Mouse (Mus musculus) left cerebral cortex, postnatal 25 days (tissue): ENCODE results near the gene Tbr1. TPM values are rescaled to one million over a fixed set of nuclear protein-coding genes. Genes with fewer than 3 reads are reported as not detected.

ENCODE experiments used
- DNase-seq, 2 experiments: peaks; one replicate each; pipeline ENCODE4 v3.0.0; 2022; ENCODE audit warnings: low spot score in 2 of 2, mixed read lengths in 1 of 2
- intact Hi-C: fragments of 180-260 bp; cut with DNase I; formaldehyde crosslinking; loops from one replicate; pipeline ENCODE4 v1.15.1; 2025
- microRNA-seq, 2 experiments: library from miRNA; unstranded; fragments of <30 nt; microRNA quantifications; one replicate each; pipeline ENCODE4 v1.2.0; 2022
- total RNA-seq, 2 experiments: library from RNA; stranded (reverse); gene quantifications; 2 replicates each; pipeline ENCODE4 v1.2.3; 2021

Tbr1 gene
- total RNA-seq, 2 experiments from 2014 or later: 111 to 119 TPM

DNA sequence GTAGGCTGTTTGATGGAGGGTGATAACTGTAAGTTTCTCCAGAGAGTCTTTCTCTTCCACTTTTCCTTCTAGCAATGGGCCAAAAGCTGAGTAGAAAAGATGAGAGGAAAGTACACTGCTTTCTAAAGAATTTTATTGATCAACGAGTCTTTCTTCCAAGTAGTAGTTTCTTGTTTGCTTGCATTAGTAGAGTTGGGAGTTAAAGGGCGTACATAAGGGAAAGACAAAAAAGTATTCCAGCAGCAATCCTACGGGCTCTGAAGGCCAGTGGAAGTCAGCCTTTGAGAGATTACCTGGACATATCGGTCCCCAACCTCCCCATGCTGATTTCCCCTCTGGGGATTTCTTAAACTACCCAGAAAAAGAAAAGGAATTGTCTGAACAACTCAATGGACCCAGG is 8.0 kb downstream of the Tbr1 start:
- intact Hi-C loops: loop anchor here (5.0 to 10.0 kb wide), 2 partner anchors 98 to 704 kb away; partner anchors contain the start of gene Psmd14

DNA sequence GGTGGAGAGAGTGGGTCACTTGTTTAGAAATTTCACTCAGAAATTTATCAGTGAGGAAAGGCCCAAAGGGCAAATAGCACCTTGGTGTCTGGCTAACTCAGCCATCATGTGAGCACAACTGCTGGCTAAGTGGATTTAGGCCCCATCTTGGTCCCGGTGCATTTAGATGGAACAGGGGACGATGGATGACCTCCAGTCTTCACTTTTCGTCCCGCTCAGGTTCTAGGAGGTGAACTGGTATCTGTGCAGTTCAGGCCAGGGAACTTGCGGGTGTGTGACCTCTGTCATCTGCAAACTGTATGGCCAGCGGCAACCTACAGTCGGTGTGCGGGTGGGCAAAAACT is 8.4 kb downstream of the Tbr1 start:
- DNase-seq: no peak
- intact Hi-C loops: loop anchor here (5.0 to 10.0 kb wide), 2 partner anchors 99 to 704 kb away; partner anchors contain the start of gene Psmd14

More for the DNA sequence above, 8.0 kb downstream of the Tbr1 start:
- peak in 1 of 2 experiments; percentile 44 for DNase-seq

DNA sequence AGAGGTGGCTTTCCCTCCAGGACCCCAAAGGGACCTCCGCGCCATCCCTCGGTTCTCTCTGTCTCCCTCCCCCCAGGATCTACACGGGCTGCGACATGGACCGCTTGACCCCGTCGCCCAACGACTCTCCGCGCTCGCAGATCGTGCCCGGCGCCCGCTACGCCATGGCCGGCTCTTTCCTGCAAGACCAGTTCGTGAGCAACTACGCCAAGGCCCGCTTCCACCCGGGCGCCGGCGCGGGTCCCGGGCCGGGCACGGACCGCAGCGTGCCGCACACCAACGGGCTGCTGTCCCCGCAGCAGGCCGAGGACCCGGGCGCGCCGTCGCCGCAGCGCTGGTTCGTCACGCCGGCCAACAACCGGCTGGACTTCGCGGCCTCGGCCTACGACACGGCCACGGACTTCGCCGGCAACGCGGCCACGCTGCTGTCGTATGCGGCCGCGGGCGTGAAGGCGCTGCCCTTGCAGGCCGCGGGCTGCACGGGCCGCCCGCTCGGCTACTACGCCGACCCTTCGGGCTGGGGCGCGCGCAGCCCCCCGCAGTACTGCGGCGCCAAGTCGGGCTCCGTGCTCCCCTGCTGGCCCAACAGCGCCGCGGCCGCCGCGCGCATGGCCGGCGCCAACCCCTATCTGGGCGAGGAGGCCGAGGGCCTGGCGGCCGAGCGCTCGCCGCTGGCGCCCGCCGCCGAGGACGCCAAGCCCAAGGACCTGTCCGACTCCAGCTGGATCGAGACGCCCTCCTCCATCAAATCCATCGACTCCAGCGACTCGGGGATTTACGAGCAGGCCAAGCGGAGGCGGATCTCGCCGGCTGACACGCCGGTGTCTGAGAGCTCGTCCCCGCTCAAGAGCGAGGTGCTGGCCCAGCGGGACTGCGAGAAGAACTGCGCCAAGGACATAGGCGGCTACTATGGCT is 9.0 kb downstream of the Tbr1 start:
- intact Hi-C loops: loop anchor here (5.0 to 10.0 kb wide), 2 partner anchors 99 to 703 kb away; partner anchors contain the start of gene Psmd14
- peak in 1 of 2 experiments; percentile 40 for DNase-seq

DNA sequence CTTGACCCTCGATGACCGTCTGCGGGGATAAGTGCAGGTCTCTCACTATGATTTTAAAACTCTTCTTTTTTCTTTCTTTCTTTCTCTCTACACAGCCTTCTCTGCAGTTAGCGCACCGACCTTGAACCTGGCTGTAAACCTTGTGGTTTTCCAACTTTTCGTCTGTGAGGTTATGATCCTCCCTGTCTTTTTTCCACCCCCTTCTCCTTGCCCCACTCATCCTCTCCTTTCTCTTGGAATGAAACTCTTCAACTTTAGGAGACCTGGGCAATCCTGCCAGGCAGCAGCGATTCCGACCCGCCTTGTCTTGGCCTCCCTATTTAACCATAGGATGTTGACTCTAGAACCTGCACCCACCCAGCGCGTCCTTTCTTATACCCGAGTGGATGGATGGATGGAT is 9.8 kb downstream of the Tbr1 start:
- intact Hi-C loops: loop anchor here (5.0 to 10.0 kb wide), 2 partner anchors 100 to 702 kb away; partner anchors contain the start of gene Psmd14
- DNase-seq: no peak

DNA sequence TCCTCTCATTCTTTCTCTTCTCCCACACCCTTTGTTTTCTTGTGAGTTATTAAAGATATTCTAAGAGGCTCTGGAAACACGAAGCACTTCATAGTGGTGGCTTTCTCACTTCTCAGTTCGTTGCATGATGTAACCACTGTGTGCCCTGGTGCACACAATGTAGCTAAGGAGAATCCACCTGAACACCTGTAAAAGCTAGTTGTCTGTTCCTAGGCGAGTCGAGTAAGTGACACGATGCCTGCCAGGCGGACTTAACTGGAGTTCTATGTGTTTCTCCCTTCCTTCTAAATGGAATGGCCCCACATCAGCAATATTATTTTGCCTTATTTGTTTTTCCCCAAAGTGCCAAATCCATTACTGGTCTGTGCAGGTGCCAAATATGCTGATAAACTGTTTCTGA is 10.4 kb downstream of the Tbr1 start:
- intact Hi-C loops: loop anchor here (5.0 to 10.0 kb wide), 2 partner anchors 101 to 702 kb away; partner anchors contain the start of gene Psmd14
- peak in 1 of 2 experiments; percentile 34 for DNase-seq

DNA sequence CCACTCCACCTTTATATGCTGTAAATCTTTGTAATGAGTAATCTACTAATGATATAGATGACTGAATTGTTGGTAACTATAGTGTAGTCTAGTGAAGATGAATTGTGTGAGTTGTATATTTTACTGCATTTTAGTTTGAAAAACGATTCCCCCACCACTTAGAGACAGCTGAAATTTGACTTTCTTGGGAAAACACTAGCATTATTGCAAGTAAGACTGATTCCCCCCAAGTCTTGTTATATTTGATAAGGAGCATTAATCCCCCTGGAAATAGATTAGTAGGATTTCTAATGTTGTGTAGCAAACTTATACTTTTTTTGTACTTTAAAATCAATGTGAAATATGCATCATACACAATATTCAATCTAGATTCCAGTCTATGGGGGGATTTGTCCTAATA is 10.8 kb downstream of the Tbr1 start:
- intact Hi-C loops: loop anchor here (5.0 to 10.0 kb wide), 2 partner anchors 101 to 701 kb away; partner anchors contain the start of gene Psmd14
- DNase-seq: no peak

DNA sequence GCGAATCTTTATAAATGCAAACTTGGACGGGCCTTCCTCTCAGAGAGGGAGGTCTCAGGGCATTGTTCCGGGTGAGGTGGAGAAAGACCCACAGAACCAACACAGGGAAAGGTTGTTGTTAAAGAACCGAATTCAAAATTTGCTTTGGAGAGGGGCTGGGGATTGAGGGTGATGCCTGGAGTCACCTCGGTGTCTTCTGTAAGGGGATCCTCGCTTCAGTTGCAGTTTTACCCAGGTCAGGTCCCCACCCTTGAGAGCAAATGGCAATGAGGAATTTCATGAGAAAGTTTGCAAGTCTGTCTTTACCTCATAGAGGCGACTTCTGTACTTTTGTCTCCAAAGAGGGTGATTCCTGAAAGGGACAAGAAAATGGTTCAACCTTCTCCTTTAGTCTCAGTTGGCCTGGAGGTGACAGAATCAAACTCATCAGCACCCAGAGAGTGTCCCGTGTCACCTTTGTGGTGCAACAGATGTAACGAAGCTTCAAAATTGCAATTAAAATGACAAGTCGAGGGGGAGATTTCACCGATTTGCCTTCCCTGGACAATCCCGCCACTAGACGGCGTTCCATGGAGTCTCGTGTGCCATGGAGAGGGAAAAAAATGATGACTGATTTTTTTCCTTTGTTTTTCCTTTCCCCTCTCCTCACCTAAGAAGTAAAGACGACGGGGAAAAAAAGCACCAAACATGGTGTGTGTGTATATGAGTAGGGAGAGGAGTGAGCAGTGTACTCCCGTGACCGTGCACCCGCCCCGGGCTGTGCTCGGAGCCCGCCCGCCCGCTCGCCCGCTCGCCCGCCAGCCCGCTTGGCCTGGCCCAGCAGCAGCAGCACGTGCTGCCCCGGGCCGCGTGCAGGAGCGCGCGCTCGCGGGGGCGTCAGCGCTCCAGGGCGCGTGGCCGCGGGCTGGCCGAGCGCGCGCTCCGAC is 12.1 kb downstream of the Tbr1 start:
- DNase-seq: peak in 1 of 2 experiments; percentile 40
- intact Hi-C loops: loop anchor here (1.0 to 10.0 kb wide), 5 partner anchors 103 to 812 kb away; partner anchors contain the start of gene Psmd14

DNA sequence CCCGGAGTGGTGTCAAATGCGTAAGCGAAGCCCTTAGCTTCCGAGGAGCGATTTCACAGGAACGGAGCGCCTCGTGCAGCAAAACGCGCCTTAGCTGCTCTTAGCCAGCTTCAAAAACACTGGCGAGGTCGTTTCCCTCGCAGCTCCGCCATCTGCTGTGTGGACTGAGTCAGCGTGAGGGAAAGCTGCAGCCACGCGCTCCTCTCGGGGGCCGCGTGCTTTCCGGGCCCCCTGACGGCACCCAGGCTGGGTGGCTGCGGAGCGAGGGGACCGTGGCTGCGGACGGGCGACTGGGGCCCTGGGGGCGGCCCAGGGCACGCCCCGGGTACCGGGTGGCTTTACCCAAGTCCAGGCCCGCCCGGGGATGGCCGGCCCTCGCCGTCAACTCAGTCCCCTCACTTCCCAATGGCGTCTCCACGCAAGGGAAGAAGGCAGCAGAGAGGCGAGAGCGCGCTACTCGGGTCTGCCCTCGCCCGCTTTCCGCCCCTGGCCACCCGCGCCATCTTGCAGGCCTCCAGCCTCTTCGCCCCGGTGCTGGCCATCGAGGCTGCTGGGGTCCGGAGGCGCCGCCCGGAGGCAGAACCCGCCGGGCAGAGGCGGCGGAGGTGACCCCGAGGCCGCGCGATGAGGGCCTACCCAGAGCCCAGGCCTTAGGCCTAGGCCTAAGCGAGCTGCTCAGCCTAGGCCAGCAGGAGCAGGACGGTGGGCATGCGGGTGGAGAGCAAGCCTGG is 13.0 kb downstream of the Tbr1 start:
- intact Hi-C loops: loop anchor here (2.0 to 10.0 kb wide), 3 partner anchors 152 to 811 kb away; no protein-coding TSS in a partner anchor
- DNase-seq: peak in 1 of 2 experiments; percentile 75

DNA sequence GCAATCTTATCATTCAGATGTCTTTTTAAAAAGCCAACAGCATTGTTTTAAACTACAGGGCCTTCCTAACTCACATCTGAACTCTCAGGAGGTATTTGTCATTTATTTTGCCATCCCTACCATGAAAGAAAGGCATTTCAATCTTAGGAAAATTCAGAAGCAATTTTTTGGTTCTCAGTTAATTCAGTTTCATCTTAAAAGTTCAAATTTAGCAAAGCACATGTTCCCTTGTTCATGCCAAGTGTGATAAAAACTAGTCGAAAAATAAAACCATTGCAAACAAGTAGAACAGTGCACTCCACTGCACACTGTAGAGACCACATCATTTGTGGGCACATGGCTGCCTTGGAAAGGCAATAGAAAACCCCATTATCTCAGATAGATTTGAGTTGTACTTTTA is 15.5 kb downstream of the Tbr1 start:
- intact Hi-C loops: loop anchor here (5.0 to 10.0 kb wide), 2 partner anchors 149 to 697 kb away; no protein-coding TSS in a partner anchor
- DNase-seq: peak in 1 of 2 experiments; percentile 52

DNA sequence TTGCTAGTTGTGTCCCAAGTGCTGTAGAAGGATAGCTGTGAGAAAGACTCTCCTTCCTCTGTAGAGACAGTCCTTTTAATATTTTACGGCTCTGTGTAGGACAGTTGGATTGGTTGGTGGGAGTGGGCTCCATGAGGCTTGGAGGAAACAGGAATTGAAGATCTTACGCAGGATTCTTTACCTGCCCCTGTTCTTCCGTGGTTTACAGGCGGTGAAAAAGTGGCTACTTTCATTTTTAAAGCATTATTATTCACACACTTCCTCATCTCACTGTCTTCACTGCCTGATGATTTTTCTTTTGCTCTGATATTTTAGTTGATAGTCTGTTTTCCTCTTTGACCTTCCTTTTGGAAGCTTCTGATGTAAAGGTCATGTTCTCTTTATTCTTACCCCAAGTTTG is 17.5 kb downstream of the Tbr1 start:
- no peak for DNase-seq
- intact Hi-C loops: no loop called here

DNA sequence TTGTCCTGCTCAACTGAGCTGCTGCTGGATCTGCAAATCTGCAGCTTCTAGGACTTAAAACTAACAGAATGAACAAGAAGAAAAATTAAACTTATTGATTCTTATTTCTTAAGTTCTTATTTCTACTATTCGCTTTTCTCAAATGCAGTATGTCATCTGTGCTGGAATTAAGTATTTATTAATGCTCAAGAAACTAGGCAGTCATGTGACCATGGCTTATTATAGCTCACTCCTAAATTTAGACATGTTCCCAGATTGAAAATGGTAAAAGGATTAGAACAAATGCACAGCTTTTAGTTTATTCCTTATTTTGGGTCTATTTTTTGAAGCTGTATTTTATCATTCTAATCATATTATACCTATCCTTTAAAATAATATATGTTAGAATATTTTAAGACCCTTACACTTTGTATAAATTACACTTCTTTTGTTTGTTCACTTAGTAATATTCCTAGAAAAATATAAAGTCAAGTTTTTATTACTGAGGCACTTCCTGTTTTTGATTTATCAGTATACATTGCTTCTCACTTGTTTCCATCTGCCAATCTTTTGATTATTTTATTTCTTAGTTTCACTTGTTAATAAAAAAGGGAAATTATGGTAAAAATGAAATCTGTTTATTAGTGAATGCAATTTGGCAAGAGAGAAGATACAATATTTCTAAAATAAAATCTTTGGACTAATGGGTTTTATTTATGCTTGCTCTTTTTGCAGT is 20.9 kb downstream of the Tbr1 start:
- intact Hi-C loops: no loop called here
- no peak for DNase-seq

DNA sequence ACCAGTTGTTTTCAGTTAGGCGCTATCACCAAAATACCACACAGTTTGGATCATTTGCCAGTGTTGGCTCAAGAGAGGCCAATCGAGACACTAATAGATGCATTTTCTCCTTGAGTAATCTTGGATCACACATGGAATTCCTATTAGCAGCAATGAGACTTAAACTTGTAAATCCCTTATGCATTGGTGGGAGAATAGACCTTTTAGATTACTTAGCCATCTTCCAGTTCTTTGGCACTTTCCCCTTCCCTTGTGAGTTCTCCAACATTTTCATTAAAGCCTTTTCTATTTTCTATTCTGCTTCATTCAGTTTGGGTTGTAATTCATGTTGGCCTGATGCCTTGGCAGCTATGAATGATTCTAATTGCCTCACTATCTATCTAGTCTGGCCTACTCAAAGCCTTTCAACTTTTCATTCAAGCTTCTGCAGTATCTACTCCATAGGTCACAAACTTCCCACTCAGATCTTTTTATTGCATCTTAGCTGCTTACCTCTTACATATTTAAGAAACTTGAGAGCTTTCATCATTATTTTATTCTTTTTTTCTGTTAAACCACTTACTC is 34.6 kb downstream of the Tbr1 start:
- intact Hi-C loops: no loop called here
- no peak for DNase-seq

Small RNA genes within 50 kb of the gene (microRNA-seq; reads per million reads assigned to microRNA genes)
- gene Gm22403: 0 reads per million in 2 experiments

Other genes starting within 250 kb of the Tbr1 start
- 10 to 100 TPM; 31.7 to 33.5 TPM for gene Tank, start 224.3 kb upstream of the Tbr1 start, total RNA-seq
- 100 to 1,000 TPM; 111 to 122 TPM for gene Psmd14, start 91.2 kb upstream of the Tbr1 start, total RNA-seq
- 100 to 1,000 TPM; 208 to 217 TPM for gene Slc4a10, start 243.5 kb downstream of the Tbr1 start, total RNA-seq